Mouse (Mus musculus): ENCODE data around the gene Mapre3.

Mapre3 gene

DNA sequence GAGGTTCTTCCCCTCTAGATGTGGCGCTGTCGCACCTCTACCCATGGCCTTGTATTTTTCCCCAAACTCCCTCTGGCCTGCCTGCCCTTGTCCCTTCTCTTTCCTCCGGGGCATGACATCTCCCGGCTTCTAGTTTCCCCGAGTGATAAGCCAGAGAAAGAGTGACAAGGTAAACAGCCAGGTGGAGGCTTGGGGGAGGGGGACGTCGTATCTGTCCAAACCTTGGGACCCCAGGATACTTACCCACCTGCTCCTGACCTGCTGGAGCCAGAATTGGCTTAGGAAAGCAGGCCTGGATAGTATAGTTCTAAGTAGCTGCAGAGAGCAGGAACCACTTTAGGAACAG lies 652 bp downstream of the Mapre3 start:
- POLR2A ChIA-PET: interaction anchor here in 3 of 4 experiments (0.6 to 5.3 kb wide), 9 partner anchors 49 to 275 kb away, joined by 3 to 15 read pairs (median 4); partner anchors contain the start of genes Agbl5 (in 1 of the 3), Atraid (in 1 of the 3), Ost4 (in 1 of the 3) and Slc5a6 (in 1 of the 3)
- CTCF ChIA-PET: no interaction called here

DNA sequence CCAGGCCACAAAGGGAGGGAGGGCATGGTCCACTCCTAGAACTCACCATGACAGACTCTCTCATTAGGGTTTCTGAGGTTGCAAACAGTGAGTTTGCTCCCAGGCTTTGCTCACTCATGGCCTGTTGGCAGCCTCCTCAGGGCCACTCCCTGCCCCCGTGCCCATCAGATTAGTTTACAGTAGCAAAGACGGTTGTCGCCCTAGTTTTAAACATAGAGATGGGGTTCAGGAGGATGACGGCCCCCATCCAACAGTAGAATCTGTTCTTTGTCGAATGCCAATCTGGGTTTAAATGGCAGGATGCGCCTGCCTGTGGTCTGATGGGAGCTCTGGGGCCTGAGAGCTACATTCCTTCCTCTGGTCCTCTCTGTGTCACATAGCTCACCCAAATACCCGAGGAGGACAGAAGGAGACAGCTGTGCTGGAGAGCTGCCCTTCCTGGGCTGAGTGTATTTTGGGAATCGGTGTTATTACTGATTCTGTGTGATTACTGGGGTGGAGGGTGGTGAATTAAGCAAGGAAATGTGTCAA lies 1.9 kb downstream of the Mapre3 start:
- POLR2A ChIA-PET: interaction anchor here in 2 of 4 experiments (1.4 to 5.3 kb wide), 2 partner anchors 22 to 71 kb away, joined by 3 to 15 read pairs; partner anchors contain the start of gene Agbl5 (in 1 of the 2)
- CTCF ChIA-PET: interaction anchor here in 1 of 4 experiments (0.6 kb wide), 1 partner anchor 41 kb away, joined by 5 read pairs; no protein-coding TSS in a partner anchor

DNA sequence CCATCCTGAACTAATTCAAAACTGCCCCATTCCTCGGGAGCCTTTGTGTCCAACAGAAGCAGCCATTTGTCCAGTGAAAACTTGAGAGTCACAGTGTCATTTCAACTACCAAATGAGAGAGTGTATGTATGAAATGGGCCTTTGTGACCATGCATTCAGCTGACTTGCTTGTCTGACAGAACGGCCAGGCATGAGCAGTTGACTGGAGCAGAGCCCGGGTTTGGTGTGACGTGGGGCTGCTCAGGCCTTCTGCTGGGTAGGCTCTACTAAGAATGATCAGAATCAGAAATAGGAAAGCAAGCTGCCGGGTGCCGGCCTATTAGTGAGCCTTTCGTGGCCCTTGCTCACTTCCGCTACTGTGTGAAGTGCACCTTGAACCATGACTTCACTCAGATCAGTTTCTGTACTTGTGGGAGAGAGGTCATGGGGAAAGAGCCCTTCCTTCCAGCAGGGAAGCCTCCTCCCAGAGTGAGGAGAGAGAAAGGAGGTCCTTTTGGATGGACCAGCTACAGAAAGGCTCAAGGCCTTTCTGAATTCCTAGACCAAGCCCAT lies 4.4 kb downstream of the Mapre3 start:
- POLR2A ChIA-PET: interaction anchor here in 1 of 4 experiments (0.7 to 1.0 kb wide), 3 partner anchors 39 to 126 kb away, joined by 3 to 4 read pairs (median 3); partner anchors contain the start of gene Cgref1
- CTCF ChIA-PET: no interaction called here

DNA sequence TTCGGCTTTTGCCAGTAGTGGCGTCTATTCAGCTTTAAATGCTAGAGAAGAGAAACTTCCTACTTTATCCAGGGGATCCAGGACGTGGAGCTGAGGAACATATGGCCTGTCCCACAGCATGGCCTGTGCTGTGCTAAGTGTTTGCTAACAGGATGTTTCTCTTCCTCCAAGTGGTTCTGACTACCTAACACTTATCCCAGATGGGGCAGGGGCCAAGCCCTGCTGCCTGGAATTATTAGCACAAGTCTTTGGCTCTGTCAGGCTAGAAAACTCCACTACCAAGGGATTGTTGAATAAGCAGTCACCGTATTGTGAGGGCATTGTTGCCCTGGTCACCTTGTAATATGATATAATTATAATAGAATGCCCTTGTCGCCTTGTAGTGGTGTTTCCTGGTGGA lies 8.2 kb downstream of the Mapre3 start:
- ChIA-PET CTCF (interaction anchor here in 1 of 4 experiments (1.2 kb wide), 1 partner anchor 160 kb away, joined by 3 read pairs; no protein-coding TSS in a partner anchor), POLR2A (interaction anchor here in 1 of 4 experiments (0.9 kb wide), 1 partner anchor 53 kb away, joined by 3 read pairs; no protein-coding TSS in a partner anchor)

DNA sequence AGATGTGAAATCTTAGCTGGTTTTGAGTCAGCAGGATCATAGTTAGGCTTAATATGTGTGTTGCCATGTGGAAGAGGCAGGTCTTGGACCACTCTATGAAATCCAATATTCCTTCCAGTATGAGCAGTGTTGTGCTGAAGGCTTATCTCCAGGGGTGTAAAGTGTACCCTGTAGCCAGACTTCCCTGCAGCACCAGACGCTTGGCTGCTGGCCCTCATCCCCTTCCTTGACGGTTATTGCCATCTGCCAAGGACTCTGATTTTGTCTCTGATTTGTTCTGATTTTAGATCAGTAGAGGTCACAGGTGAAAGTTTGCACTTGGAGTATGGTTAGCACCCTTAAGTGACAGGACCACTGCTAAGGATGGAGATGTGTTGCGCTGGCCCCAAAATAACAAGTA lies 8.7 kb downstream of the Mapre3 start:
- POLR2A ChIA-PET: interaction anchor here in 1 of 4 experiments (0.9 kb wide), 1 partner anchor 53 kb away, joined by 3 read pairs; no protein-coding TSS in a partner anchor
- CTCF ChIA-PET: interaction anchor here in 1 of 4 experiments (1.2 kb wide), 1 partner anchor 159 kb away, joined by 3 read pairs; no protein-coding TSS in a partner anchor

DNA sequence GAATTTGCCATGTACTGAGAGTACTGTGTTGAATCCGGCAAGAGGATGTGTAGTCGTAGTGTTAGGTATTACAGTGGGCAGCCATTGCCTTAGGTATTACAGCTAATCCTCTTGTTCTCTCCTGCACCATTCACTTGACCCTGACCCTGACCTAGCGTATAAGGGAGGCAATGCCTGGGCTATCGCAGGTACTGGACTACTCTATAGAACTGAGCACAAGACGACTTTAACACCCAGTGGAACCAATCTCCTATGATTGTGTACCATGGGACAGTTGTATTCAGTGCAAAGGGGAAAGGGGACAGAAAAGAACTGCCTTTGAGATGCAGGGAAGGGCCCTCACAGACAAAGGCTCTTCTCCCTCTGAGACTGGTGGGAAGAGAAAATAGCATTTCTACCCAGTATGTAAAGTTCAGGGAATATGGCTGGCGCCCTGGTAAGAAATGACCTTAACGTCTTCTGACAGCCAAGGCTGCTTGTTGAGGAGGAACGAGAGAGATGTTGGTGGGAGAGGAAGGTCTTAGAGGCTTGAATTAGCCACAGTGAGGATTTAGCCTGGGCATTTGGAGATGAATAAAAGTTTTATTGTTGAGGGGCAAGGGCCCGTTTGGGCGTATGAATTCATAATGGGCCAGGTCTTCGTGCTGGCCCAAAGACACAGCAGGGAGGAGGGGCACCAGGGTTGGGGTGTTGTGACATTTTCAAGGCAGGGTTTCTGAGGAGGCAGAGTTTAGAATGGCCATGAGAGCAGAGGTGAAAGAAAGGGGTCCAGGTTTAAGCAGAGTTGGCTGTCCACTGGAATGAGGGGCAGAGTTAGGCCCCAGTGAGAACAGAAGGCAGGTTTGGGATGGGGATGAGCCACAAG lies 9.9 kb downstream of the Mapre3 start:
- ChIA-PET CTCF (interaction anchor here in 1 of 4 experiments (1.1 kb wide), 1 partner anchor 50 kb away, joined by 3 read pairs; no protein-coding TSS in a partner anchor), POLR2A (no interaction called here)

DNA sequence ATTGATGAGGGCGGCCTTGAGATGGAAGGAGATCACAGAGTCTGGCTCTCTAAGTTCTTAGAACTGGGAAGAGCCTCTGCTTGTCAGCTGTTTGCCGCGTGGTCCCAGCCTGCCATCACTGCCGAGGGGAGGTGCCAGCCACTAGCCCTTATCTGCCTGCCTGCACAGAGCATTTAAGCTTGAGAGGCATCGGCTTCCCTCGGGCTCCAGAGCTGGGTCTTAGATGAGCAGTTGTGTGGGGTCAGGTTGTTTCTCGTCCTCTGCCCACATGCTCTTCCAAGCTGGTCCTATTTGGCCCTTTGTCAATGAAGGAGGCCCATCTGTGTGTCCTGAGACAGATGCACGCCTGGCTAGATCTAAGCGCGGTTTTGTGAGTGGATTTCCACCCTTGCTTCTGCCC lies 10.7 kb downstream of the Mapre3 start:
- ChIA-PET CTCF (interaction anchor here in 2 of 4 experiments (0.5 to 1.0 kb wide), 2 partner anchors 116 to 154 kb away, joined by 3 to 5 read pairs; no protein-coding TSS in a partner anchor), POLR2A (no interaction called here)

DNA sequence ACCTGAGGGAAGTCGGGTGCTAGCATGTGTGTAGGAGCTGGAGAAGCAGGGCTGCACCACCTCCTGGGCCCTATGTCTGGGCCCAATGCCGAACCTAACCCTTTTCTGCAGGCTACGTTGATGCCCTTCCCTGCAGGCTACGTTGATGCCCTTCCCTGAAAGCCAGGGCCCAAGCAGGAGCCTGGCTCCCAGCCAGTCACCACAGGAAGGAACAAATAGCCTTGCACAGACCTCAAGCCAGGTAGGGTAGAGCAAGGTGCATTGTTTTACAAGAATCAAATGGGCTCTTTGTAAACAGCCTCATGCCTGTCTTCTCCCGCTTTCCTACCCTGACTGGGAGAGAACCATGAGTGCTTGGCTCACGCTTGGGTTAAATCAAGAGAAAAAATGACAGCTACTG lies 11.4 kb downstream of the Mapre3 start:
- ChIA-PET POLR2A (interaction anchor here in 1 of 4 experiments (0.7 kb wide), 1 partner anchor 104 kb away, joined by 3 read pairs; no protein-coding TSS in a partner anchor), CTCF (interaction anchor here in 2 of 4 experiments (0.5 to 1.0 kb wide), 2 partner anchors 116 to 153 kb away, joined by 3 to 5 read pairs; no protein-coding TSS in a partner anchor)

DNA sequence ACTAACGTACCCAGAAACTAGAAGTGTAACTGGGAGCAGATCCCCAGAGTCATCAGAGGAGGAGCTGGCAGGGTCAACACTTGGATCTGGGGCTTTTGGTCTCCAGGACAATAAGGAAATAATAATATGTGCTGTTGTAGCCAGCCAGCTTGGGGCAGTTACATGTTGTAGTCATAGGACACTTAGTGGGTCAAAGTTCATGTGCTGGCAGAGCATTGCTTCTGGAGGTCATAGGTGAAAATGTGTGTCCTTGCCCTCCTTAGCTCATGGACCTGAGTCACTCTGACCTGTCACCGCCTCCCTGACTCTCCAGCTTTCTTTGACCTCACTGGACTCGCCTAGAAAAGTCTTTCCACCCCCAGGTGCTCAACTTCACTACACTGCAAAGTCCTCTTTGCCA lies 19.0 kb downstream of the Mapre3 start:
- ChIA-PET CTCF (interaction anchor here in 1 of 4 experiments (0.5 kb wide), 1 partner anchor 149 kb away, joined by 3 read pairs; no protein-coding TSS in a partner anchor), POLR2A (no interaction called here)

DNA sequence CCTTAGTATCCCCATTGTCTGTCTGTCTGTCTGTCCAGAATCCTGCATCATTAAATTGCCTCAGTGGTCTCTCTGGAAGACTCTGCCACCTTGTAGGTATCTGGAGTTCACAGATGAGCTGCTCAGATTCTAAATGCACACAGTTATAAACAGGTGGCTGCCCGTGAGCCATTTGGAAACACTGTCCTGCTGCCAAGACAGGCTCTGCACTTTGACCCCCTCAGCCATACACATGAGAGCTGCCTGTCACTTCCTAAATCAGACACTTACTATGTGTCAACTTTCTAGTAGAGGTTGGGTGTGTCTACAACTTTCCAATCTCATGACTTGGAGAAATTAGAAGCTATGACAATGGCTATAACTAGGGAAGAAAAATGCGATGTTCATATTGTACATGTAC lies 25.3 kb downstream of the Mapre3 start:
- ChIA-PET CTCF (interaction anchor here in 1 of 4 experiments (0.6 kb wide), 1 partner anchor 31 kb away, joined by 4 read pairs; no protein-coding TSS in a partner anchor), POLR2A (no interaction called here)

DNA sequence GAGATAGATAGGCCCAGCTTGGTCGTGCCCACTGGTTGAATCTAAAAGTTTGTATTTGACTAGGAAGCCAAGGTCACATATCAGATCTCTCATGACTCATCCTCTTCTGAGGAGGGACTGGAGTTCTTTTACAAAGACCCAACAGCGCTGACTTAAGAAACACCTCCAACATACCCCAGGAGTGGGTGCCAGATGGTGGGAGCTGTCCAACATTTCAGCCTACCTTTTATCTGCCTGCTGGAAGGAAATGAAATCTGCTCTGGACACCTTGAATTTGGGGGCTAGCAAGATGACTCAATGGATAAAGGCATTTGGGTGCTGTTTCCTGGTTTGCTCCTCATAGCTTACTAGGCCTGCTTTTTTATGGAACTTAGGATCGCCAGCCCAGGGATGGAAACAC lies 27.5 kb downstream of the Mapre3 start:
- POLR2A ChIA-PET: interaction anchor here in 2 of 4 experiments (0.8 to 1.8 kb wide), 2 partner anchors 22 kb away, joined by 4 to 5 read pairs; no protein-coding TSS in a partner anchor
- CTCF ChIA-PET: no interaction called here

DNA sequence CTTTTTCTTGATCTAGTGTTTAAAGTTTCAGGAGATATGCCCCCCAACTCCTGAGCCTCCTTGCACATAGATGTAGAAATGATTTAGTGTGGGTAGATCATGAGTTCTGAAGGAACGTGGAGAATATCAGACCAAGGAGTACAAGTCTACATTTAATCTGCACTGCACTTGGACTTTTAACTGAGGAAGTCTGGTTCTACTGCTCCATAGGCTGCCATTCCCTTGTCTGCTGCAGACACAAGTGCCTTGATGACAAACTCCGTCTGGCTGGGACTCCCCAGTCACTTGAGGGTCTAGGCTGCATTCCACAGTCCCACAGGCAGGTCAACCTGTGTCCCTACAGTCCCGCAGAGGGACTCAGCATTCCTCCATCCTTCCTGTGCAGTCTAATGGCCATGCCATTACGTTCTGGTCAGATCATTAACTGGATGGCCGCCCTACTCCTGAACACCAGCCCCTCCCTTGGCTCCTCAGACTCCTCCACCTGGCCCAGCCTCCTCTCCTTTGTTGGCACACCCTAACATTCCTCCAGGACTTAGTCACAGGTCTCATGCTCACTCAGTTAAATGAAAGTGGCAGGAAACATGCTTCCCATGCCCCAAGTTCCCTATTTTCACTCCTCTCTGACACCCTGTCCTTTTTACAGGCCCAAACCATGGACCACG lies 35.6 kb downstream of the Mapre3 start:
- POLR2A ChIA-PET: no interaction called here
- CTCF ChIA-PET: no interaction called here

DNA sequence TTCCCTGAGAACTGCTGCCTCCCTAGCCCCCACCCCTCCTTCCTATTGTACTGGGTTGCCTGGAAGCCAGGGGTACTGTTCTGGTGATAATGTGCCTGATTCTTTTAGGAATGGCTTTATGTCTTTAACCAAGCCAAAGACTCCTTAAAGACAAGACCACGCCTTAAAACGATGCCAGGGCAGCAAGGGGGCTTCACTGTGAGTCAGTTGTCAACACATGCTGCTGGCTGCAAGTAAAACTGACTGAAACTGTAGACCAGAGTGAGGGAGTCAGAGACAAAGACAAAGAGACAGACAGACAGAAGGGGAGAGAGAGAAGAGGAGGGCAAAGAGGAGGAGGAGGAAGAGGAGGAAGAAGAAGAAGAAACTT lies 36.1 kb downstream of the Mapre3 start:
- ChIA-PET CTCF (no interaction called here), POLR2A (no interaction called here)

DNA sequence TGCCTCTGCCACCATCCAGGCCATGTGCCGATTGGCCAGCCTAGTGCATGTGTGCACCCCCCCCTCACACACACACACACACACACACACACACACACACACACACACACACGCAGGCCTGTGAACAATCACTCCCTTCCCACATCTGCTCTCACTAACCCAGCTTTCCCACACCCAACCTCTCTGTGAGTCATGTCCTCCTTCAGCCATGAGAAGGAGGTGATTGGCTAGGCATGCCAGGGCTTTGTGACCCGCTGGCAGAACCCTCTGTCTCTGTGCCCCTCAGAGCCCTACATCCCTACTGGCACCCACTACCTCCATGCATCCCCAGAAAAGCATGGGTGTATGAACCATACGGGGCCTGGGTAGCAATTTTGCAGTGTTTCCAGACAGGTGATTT lies 39.1 kb downstream of the Mapre3 start:
- ChIA-PET POLR2A (interaction anchor here in 3 of 4 experiments (0.7 to 1.4 kb wide), 3 partner anchors 10 to 102 kb away, joined by 3 to 12 read pairs (median 4); no protein-coding TSS in a partner anchor), CTCF (interaction anchor here in 1 of 4 experiments (0.6 kb wide), 1 partner anchor 24 kb away, joined by 4 read pairs; no protein-coding TSS in a partner anchor)

DNA sequence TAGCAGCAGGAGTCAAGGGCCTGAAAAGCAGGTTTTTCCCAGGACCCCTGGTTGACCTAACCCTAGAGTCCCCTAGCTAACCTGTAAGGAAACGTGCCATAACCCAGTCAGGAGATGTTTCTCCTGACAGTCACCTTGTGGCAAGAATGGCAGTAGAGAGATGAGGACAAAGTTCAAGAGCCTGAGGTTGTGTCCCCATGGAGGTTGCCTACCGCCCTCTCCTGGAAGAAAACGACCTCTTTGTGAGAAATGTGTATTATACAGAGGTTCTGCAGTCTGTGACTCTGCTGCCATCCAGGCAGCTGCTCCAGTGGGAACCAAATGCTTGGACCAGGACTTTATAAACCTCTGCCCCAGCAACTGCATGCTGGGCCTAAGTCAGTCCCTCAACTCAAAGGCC lies 41.2 kb downstream of the Mapre3 start:
- ChIA-PET POLR2A (interaction anchor here in 2 of 4 experiments (1.2 to 4.9 kb wide), 4 partner anchors 11 to 104 kb away, joined by 3 to 21 read pairs (median 3); no protein-coding TSS in a partner anchor), CTCF (interaction anchor here in 1 of 4 experiments (0.6 kb wide), 1 partner anchor 50 kb away, joined by 3 read pairs; no protein-coding TSS in a partner anchor)

DNA sequence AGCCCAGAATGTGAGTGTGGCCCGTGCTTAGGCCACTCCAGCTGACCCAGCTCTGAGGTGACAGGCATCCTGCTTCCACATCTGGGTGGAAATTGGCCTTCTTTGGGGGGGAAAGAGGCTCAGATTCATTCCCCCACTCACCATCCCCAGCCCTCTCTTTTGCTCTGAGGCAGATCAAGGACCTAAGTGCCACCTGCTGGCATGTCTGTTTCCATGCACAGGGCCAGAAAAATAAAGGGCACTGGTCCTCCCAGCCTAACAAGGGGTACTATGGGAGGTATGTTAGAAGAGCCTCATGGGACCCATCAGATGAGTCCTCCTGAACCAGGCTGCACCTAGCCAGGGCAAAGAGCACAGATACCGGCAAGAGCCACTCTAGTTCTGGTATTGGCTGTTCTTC lies 41.7 kb downstream of the Mapre3 start:
- ChIA-PET CTCF (interaction anchor here in 1 of 4 experiments (0.8 kb wide), 1 partner anchor 683 kb away, joined by 3 read pairs; no protein-coding TSS in a partner anchor), POLR2A (interaction anchor here in 2 of 4 experiments (0.7 to 4.9 kb wide), 4 partner anchors 9 to 103 kb away, joined by 3 to 21 read pairs (median 3); no protein-coding TSS in a partner anchor)

DNA sequence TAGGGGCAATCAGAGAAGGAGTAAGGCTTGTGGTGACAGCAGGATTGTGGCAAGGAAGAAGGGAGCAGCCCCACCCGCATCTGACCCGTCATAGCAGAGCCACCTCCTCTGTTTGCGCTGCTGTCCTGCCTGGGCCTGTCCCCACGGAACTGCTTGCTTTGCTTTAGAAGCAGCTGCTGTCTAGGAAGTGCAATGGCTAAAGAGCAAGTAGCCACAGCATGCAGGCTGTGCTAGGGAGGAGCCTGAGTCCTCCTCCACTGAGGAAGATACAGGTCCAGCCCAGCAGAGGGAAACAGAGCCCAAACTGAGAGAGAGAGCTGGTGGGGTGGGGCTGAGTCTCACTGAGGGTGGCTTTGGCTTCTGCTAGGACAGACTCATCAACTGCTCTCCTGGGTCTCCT lies 49.4 kb downstream of the Mapre3 start:
- ChIA-PET CTCF (interaction anchor here (0.5 to 2.2 kb wide), 21 partner anchors 10 to 263 kb away, joined by 3 to 8 read pairs (median 4); partner anchors contain the start of genes Khk (in 2 of the 4), Agbl5 (in 1 of the 4), Cgref1 (in 1 of the 4) and Dpysl5 (in 1 of the 4)), POLR2A (interaction anchor here in 3 of 4 experiments (0.6 to 4.4 kb wide), 30 partner anchors 10 to 316 kb away, joined by 3 to 42 read pairs (median 4); partner anchors contain the start of genes Agbl5 (in 2 of the 3), Ost4 (in 2 of the 3), Atraid (in 1 of the 3) and Gm29609 (in 1 of the 3))

DNA sequence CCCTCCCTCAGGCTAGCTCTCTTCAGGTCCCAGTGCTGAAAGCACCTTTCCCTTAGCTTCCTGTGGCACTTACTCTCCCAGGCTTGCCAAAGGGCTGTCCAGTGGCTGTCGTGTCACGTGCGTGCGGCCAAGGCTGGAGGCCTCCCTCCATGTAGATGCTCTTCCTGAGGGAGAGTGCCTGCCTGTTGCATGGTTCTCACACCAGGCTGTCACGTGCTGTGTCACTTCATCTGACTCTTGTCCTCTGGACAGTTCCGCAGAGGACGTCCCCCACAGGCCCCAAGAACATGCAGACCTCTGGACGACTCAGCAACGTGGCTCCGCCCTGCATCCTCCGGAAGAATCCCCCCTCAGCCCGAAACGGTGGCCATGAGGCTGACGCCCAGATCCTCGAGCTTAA lies 49.9 kb downstream of the Mapre3 start:
- POLR2A ChIA-PET: interaction anchor here (0.5 to 4.4 kb wide), 32 partner anchors 10 to 316 kb away, joined by 3 to 42 read pairs (median 4); partner anchors contain the start of genes Agbl5 (in 2 of the 4), Ost4 (in 2 of the 4), Atraid (in 1 of the 4) and Gm29609 (in 1 of the 4)
- CTCF ChIA-PET: interaction anchor here (0.5 to 2.2 kb wide), 23 partner anchors 9 to 262 kb away, joined by 3 to 8 read pairs (median 4); partner anchors contain the start of genes Khk (in 2 of the 4), Agbl5 (in 1 of the 4), Cgref1 (in 1 of the 4) and Dpysl5 (in 1 of the 4)

All from embryonic stem cell, embryonic (primary cell).